Mouse (Mus musculus) spleen, postnatal 36 days (tissue): ENCODE measurements at regions not wholly inside any gene's neighbourhood (a gene's known extent, or its start where the extent isn't known, plus 50 kb on each side); places are given as distances from the start of the nearest gene placed in this dataset.

Source experiments
- DNase-seq, 2 experiments: peaks; one replicate each; pipeline ENCODE4 v3.0.0; 2022; ENCODE audit warnings: low spot score in 2 of 2, mixed read lengths in 1 of 2

DNA sequence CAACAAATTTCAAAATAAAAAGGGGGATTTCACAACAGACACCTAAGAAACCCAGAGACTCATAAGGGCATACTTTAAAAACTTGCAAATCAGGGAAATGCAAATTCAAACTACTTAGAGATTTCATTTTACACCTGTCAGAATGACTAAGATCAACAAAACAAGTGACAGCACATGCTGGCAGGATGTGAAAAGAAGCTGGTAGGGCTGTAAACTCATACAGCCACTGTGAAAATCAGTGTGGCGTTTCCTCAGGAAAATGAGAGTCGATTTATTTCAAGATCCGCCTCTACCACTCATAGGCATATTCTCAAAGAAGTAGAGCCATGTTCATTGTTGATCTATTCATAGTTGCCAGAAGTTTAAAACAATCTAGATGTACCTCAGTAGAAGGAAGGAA lies 133.6 kb upstream of the Veph1 start:
- DNase-seq: no peak

DNA sequence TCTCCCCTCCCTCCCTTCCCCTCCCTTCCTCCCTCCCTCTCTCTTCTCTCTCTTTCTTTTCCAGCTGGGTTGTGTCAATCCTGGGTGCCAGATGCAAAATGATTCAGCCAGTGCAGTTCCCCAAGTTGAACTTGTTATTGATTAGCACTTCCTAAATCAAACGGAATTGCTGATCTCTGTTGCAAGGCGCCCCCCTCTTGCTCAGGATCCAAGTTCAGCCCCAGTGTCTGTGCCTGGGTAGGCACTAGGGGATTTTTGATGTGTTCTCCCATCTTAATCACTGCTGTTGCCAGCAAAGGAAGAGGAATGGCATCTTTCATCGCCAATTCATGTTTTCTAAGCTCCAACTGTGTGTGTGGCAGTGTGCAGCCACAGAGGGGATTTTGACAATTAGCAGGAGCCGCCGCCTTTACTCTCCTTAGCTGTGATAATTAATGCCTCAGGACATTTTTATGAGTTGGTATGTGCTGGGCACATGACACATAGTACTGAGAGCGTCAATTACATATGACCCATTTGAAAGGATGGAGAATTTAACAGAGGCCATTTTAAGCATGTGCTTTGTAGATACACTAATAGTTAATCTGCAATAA lies 125.9 kb upstream of the Veph1 start:
- DNase-seq: no peak

DNA sequence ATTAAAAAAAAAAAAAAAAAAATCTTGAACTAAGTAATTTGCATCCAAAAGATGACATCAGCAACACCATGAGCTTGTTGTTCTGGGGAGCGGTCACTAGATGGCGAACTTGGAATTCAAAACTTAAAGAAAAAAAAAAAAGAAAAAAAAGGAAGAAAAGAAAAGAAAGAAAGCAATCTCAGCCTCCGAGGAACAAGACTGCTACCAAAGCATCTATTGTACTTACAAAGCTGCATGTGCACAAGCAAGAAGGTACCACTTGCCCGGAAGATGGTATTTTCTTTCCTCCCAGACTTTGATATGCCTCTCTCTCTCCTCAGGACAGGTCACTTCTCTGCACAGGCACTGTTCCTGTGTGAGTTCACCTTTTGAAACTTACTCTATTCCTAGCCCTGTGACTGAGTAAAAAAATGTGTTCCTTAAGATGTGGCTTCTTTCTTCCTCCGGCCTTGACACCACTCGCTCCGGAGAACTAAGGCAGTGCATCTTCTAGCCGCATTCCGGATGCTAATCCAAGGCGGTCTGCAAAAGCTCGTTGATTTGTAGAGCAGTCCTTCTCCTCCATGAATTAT lies 114.2 kb upstream of the Veph1 start:
- no peak for DNase-seq

DNA sequence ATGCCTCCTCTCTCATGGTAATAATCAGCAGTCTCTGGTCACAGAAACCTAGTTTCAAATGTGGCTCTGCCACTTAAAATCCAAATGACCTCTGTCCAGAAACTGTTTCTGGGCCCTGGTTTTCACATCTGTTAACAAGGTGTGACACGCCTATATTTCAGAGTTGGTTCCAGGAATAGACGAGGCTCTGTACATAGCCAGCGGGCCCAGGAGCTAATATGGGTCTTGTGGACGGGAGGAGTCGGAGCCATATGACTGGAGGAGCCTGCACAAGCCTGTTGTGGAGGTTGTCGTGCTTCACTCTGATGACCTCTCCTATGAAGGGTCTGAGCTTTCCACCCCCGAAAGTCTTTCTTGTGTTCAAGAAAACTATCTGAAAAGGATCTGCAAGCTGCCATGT lies 112.2 kb upstream of the Veph1 start:
- DNase-seq: no peak

DNA sequence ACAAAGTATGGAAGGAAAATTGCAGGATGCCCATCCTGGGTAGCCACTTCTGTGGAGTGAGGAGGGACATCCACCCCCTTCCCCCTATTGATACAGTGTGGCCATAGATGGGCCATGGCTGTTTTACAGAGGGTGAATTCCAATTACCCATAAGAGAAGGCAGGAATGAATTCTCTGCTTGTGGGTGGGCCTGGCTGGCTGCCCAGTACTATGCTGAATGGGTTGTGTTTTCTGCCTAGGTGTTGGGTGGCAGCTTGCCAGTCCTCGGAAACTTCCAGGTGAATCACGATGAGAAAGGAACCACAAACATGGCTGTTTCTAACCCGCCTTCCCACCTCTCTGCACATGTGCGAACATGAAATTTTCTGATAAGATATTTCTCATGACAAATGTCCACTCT lies 109.0 kb upstream of the Veph1 start:
- no peak for DNase-seq

DNA sequence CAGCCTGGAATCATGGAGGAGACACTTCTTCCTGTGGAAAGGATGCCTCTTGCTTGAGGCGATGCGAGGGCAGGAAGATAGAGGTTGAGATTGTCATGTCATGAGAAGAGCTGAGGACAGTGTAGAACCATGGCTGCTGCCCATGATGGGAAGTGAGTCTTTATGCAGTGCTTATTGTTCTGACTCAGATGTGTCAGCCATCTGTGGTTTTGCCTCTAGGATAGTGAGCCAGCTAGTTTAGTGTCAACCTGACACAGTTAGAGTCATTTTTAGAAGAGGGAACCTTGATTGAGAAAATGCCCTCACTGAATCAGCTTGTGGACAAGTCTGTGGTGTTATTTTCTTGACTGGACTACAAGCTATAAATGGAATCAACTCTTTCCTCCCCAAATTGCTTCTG lies 107.1 kb upstream of the Veph1 start:
- no peak for DNase-seq

DNA sequence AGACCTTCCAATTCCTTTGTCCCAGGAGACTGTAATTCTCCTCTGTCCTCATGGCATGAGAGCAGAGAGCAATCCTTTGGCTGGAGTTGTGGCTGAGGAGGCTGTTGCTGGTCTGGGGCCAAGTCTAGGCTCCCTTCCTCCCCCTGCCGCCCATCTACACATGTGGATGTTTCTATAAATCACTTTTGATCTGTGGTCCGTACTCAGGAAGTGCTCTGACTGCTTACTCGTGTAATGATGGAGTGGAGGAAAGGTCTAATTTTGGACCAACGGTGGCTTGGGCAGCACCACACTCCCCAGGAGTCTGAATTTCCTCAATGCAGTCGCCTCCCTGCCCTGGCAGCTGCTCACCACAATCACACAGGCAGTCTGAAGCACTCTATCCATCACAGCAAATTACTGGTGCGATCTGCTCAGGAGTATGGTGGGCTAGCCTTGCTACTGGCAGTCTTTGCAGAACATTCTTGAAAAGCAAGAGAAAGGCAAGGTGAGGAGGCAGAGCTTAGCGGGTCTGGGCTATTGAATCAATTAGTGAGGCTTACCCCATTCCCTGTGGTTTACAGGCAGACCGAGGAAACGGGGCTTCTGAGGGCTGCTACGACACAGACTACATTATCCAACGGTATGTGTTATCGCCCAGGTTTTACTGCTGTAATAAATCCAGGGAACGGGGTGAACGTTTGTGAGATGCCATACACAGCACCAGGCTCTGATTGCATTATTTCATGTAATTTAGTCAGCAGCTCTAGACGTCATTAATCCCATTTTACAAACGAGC lies 104.3 kb upstream of the Veph1 start:
- DNase-seq: no peak

DNA sequence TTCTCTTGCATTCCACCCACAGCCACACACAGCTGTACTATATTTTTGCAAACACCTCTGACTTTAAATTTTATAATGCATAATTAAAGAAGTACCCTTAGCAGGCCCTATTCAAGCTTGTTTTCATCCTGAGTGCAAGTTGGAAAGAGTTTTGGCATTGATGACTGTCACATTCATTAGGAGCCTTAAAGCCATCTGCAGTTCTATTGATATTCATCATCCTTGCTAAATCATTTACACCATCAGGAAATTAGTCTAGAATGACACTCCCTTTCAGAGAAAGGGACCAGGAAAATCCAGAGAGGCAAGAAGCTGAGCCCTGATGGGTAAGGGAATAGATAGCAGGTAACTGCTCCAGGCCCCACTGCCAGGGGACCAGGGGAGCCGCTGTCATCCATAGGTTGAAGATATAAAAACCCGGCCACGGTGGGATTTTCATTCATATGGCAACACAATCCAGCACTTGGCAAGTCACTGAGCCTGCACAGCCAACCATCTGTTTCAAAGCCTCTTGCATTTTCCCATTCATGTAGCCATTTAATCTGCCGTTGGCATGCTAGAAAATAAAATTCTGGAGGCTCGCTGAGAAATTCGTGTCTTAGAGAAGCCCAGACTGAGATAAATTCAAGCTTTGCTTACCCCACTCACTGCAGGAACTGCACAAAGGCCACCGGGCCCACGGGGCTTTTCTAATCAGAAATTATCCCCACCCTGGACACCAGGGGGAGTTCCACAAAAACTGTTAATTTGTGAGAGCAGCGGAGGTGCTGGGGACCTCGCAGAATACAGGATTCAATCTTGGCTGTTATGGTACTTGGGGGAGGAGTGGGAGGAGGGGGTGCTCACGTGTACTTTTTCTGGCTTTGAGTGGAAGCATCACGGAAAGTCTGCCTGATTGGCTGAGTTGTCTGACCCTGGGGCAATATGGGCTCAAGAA lies 101.8 kb upstream of the Veph1 start:
- no peak for DNase-seq

DNA sequence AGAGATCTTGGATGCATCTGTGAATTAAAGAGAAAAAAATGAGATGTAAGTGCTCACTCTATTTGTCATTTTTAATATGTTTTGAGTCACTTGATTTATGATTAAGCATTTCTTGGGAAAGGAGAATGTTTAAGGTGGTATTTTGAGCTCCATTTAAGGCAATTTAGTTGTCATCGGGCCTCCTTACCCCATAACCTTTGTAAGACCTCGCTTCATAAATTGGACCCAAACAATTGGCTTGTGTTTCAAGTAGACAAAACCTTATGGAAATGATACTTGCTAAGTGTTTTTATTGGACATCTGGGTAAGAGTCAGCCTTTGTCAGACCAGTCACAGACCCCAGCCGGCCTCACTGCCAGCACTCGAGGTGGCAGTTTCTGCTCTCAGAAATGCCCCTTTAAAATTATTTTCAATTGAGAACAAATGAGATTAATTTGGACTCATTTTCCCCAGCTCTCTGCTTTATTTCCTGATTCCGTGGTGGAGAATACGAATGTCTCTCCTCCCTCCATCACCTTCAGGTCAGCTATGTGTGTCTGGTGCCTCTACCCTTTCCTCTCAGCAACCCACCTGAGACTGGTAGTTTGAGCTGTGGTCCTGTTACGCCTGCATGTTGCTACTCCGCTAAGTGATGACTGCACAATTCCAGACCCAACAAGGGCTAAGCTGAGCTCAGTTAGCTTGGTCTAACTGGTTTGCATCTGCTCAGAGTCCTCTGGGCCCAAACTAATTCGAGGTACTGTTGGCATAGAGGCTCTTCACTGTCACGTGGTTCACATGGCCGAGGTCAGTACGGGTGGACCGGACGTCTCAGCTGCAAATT lies 78.7 kb upstream of the Veph1 start:
- no peak for DNase-seq

DNA sequence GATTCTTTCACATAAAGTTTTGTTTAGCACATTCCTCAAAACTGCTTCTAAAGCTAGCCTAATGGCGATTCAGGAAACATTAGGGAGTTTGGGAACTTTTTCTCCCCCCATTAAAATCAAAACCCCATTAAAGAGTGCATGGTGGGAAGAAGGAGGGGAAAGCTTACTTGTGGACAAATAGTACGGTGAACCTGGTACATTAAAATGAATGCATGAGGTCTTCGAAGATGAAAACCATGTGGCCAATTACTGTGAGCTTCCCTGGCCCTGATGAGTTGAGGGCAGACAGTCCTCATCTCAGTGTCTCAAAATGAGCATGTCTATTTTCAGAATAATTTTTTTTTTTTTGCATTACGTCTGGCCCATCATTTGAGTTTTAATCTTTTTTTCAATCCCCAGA lies 78.0 kb upstream of the Veph1 start:
- no peak for DNase-seq

DNA sequence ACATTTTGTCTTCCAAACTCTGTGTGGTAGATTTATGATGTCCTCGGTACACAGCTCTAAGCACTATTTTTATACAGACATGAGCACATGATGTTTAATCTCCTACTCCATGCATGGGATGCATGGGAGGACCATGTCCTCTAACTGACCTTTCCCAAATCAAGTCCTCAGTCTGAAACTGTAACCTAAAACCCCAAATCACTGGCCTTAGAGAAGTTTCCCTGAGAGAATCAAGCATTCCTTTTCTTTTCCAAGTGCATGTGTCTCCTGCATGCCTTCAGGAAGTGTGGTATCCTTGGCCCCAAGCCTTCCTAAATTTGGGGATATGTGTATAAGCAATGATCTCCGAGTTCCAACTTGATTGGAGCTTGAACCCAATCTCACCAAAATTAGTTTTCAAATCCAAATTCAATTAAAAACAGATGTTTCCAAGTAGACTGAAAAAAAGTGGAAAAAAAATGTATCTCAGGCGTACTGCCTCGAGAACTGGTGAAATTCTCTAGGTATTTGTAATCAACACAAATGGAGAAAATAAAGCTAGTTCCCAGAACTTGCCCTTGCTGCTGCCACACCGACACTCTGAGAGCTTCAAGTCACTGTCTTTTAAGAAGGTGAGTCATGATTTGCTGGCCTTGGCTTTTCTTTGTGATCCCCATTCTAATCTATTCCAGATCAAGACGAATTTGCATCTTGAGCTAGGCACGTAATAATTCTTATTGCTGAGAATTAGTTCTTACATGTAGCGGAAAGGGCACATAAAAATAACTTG lies 77.4 kb upstream of the Veph1 start:
- DNase-seq: no peak
